Mouse (Mus musculus) mature B cell (primary cell): ENCODE measurements around the gene Gm10681.
"Not testable (repeated sequence)": the region's sequence is repeated elsewhere in the genome, so short reads cannot be mapped to it uniquely, and the experiment has no call there.

Experiments
- in situ Hi-C: fragments of 300-500 bp; cut with MboI; formaldehyde crosslinking; loops from 2 replicates; pipeline ENCODE4 v1.14.3; 2019

Gm10681 gene

DNA sequence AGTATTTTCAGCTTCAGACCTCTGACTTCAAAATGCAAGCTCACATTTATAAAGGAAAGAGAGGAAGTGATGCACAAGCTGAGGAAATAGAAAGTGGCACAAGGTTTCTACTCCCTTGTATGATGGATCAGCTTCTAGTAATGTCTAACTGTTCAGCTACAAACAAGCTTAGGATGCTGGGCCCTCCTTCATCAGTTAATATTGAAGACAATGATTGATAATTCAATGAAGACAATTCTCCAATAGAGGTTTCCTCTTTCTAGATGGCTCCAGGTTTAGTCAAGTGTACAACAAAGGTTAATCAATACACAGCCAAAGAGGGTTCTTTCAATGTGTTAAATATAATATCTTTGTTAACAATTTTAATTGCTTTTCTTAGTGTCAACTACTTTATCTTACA is at the start of gene Gm10681:
Gm10681 (minus strand) TSS at position 101 of the 400 bp plus-strand sequence.
- in situ Hi-C loops, result no loop called here

DNA sequence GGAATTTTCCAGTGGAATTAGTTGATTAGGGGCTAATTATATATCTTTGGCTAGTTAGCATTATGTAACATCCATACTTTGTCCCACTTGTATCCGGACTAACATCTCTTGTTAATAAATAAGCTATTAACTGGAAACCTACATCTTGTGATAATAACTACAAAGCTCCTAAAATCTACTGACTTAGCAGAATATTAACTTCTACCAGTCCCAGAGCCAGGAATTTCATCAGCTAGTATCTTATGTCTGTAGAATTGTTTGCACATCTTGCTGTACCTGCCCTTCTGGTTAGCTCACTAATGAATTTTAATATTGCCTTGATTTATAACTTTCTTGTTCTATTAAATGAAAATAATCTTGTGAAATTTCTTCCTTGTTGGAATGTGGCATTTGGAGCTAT is 46.5 kb upstream of the Gm10681 start:
- in situ Hi-C loops, result no loop called here

DNA sequence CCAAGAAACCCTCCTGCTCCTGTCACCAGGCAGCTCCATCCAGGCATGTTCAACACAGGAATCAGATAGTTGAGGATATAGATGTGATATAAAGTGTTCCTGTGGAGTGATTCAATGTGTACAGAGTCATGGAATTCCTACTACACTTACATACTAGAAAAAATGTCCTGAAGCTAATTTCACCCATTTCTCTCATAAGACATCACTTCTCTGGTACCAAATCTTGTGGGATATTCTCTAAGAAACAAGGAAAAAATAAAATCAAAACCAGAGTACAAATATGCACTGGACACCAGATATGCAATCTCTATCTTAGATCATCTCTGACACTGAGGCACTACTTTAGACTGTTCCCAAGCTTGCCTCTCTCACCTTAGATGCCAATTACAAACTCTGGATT is 41.5 kb upstream of the Gm10681 start, which contains the start of gene Hsd3b5:
Hsd3b5 (minus strand) TSS at position 101 of the 400 bp plus-strand sequence.
- in situ Hi-C loops, result no loop called here

DNA sequence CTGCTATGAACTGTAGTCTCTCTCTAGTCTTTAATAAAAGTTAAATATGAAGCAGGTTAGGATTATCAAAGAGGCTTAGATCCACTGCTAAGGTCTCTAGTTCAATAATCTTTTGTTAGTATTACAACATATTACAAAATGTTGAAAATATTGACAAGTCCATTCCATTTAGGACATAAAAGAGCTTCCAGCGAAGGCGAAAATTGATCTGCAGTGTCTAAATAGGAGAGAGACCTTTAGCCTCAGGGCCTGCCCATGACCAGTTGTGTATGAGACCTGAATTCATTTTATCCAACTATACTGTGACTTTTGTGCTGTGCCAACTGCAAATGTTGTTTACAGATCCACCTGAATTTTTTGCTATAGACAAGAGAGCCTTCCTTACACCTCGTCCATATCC is 41.0 kb upstream of the Gm10681 start:
- in situ Hi-C loops, result no loop called here

DNA sequence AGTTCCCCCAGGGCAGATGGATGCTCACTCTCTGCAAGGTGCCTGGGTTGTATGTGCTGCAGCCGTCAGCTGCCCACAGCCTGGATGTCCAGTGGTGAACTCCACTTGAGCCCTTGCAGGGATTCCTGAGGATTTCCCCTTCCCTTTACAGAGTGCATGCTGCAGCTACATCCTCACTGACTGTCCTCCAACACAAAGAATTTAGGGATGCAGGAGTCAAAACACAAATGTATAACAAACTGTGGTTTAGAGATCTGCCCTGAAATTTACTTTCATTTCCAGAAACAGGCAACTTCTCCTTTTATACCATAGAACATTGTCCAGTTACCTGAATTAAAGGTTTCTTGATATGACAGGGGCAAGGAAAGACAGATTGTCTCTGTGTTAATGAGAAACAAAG is 28.2 kb upstream of the Gm10681 start:
- in situ Hi-C loops, result not testable (repeated sequence)

DNA sequence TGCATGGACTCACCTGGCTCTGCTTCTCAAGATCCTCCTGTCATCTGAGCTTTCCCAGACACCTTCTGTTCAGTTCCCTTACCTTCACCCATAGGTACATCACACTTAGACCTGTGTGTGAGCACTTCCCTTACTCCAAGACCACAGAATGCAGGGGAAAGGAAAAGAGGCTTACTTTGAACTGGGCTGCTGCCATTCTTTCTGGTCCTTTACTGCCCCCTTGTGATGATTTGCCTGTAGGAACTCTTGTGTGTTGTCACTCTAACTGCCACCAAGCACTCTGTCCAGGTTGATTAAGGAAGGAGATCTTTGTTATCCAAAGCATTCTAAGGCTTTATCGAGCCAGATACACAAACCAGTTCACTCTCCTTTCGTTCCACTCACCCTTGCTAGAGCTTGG is 27.6 kb upstream of the Gm10681 start:
- in situ Hi-C loops, result not testable (repeated sequence)

- in situ Hi-C loops, result not testable (repeated sequence)
Observed at GRCm38 (mm10) chr3:98614406-98614927, 25.9 kb upstream of the Gm10681 start.

- in situ Hi-C loops, result no loop called here
Observed at GRCm38 (mm10) chr3:98613963-98614362, 25.4 kb upstream of the Gm10681 start.

DNA sequence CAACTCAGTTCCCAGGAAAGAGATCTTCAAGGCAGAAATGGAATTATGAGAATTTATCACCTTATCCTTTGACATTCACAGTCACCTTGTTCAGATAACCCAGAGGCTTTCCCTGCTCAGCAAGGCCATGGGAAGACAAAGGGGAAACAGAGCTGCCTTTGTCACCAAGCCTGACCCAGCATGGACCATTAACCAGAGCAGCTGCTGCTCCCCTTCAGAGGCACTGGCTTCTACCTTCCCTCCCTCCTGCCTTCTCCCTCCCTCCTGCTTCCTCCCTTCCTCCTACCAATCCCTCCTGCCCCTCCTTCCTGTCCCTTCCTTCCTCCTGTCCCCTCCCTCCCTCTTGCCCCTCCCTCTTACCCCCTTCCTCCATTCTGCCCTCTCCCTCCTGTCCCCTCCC is 24.9 kb upstream of the Gm10681 start:
- in situ Hi-C loops, result not testable (repeated sequence)

- in situ Hi-C loops, result no loop called here
Observed at GRCm38 (mm10) chr3:98587721-98588120, 886 bp downstream of the Gm10681 start.

DNA sequence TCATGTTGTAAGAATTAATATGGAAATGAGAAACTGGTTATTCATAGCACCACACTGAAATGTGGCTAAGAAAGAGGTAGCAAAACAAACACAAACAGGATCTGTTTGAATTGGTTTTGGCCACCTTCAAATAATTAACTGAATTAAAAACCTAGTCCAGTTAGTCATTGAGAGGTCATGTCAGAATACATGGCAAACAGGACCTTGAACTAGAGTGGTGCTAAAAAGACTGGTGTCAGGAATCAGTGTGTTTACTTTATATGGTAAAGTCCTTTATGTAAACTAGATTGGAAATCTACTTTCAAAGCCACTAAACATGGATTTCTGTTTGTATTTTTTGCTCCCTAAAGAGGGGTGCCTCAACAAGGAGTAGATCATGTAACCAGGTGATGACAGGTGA is 6.0 kb downstream of the Gm10681 start:
- in situ Hi-C loops, result not testable (repeated sequence)

- in situ Hi-C loops, result not testable (repeated sequence)
Observed at GRCm38 (mm10) chr3:98582202-98582601, 6.4 kb downstream of the Gm10681 start.

- in situ Hi-C loops, result not testable (repeated sequence)
Observed at GRCm38 (mm10) chr3:98581024-98581423, 7.6 kb downstream of the Gm10681 start.

DNA sequence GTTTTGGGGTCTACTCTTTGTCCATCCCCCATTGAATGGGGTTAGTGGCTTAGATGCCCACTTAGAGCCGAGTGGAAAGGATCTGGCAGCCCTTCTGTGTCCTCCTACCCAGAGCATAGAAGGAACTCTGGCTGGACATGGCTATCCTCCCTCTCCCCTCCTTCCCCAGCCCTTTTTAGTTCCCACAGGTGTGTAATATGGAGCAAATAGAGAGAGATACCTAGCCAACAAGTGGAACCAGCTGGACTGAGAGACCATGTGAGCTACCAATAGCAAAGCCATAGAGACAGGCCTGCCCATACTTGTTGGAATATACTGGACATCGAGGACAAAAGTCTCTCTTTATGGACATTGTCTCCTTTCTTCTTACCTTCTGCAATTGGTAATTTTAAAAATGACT is 20.9 kb downstream of the Gm10681 start:
- in situ Hi-C loops, result not testable (repeated sequence)

DNA sequence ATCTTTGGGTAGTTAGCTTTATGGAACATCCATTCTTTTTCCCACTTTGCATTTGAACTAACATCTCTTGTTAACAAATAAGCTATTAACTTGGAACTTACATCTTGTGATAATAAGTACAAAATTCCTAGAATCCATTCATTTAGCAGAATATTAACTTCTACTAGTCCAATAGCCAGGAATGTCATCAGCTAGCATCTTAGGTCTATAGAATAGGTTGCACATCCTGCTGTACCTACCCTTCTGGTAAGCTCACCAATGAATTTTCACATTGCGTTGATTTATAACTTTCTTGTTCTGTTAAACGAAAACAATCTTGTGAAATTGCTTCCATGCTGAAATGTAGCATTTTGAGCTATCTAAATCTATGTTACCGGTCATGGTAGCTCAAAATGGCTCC is 23.7 kb downstream of the Gm10681 start:
- in situ Hi-C loops, result not testable (repeated sequence)

GRCm38 (mm10) chr3:98563831-98564230 is 24.8 kb downstream of the Gm10681 start:
- in situ Hi-C loops, result not testable (repeated sequence)

- in situ Hi-C loops, result not testable (repeated sequence)
Observed at GRCm38 (mm10) chr3:98560711-98561110, 27.9 kb downstream of the Gm10681 start.

- in situ Hi-C loops, result not testable (repeated sequence)
Observed at GRCm38 (mm10) chr3:98550832-98551231, 37.8 kb downstream of the Gm10681 start.

DNA sequence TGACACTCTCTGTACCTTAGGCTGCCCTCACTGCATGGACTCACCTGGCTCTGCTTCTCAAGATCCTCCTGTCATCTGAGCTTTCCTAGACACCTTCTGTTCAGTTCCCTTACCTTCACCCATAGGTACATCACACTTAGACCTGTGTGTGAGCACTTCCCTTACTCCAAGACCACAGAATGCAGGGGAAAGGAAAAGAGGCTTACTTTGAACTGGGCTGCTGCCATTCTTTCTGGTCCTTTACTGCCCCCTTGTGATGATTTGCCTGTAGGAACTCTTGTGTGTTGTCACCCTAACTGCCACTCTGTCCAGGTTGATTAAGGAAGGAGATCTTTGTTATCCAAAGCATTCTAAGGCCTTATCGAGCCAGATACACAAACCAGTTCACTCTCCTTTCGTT is 38.4 kb downstream of the Gm10681 start:
- in situ Hi-C loops, result not testable (repeated sequence)

DNA sequence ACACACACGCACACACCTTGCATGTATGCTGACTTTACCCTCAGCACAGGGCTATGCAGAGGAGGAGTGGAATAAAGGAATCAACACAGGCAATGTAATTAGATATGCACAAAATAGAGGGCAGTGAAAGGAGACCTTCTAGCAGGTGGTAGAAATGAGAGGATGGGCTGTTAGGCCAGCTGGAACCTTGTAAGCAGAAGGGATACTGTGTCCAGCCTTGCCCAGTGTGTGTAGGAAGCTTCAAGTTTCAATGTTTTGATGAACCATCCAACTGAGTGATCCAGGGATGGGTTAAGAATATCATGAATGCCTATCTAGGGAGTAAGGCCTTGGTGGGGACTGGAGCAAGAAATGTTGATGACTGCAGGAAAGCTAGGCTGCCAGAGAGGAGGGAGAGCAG is 40.1 kb downstream of the Gm10681 start:
- in situ Hi-C loops, result not testable (repeated sequence)

DNA sequence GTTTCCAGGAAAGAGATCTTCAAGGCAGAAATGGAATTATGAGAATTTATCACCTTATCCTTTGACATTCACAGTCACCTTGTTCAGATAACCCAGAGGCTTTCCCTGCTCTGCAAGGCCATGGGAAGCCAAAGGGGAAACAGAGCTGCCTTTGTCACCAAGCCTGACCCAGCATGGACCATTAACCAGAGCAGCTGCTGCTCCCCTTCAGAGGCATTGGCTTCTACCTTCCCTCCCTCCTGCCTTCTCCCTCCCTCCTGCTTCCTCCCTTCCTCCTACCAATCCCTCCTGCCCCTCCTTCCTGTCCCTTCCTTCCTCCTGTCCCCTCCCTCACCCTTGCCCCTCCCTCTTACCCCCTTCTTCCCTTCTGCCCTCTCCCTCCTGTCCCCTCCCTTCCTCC is 41.0 kb downstream of the Gm10681 start:
- in situ Hi-C loops, result not testable (repeated sequence)

DNA sequence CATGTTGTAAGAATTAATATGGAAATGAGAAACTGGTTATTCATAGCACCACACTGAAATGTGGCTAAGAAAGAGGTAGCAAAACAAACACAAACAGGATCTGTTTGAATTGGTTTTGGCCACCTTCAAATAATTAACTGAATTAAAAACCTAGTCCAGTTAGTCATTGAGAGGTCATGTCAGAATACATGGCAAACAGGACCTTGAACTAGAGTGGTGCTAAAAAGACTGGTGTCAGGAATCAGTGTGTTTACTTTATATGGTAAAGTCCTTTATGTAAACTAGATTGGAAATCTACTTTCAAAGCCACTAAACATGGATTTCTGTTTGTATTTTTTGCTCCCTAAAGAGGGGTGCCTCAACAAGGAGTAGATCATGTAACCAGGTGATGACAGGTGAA is 63.6 kb downstream of the Gm10681 start:
- in situ Hi-C loops, result not testable (repeated sequence)

GRCm38 (mm10) chr3:98524552-98524951 is 64.1 kb downstream of the Gm10681 start:
- in situ Hi-C loops, result not testable (repeated sequence)

DNA sequence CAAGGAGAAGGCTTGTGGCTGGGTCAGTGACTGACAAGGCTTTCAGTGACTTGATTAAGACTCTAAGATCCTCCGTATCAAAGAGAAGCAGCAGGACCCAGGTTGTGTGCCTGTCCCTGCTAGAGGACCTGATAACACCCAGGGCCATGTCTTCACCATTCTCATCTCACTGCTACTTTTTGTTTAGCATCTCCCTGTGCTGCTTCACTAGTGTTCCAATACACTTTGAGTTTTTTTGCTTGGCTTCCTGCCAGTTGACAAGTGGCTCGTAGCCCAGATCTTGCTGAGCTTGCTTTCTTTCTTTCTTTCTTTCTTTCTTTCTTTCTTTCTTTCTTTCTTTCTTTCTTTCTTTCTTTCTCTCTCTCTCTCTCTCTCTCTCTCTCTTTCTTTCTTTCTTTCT is 65.8 kb downstream of the Gm10681 start:
- in situ Hi-C loops, result not testable (repeated sequence)
